Mouse (Mus musculus): Measurements from ENCODE around the gene Exosc10. TPM values are rescaled to one million over a fixed set of nuclear protein-coding genes. Genes with fewer than 3 reads are reported as not detected.

Gene Exosc10
- total and polyA plus RNA-seq, 2 experiments, result 9.8 to 12.7 TPM

DNA sequence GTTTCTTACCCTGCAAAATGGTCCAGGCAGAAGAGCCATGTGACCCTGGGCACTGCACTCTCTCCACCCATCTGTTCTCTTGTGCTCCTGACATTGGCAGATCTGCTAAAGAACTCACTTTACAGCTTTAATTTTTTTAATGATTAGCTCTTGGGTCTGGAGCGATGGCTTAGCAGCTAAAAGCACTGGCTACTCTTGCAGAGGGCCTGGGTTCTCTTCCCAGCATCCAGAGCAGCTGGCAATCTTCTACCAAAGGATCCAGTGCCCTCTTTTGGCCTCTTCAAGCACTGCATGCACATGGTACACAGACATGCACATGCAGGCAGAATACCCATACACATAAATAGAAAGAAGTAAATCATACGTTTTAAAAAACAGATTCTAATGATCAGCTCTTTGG lies 42.9 kb upstream of the Exosc10 start:
- Histone ChIP-seq H3K79me2 (ENCODE audit: control insufficient read depth, insufficient read depth, low read length) (no peaks in the 10 kb centered on the region), H3K27me3 (ENCODE audit: control insufficient read depth, insufficient read depth, low read length) (no peaks in the 10 kb centered on the region), H3K4me1 (ENCODE audit: control insufficient read depth, insufficient read depth, low read length) (no peaks in the 10 kb centered on the region), H3K27ac (replicated peaks; ENCODE audit: insufficient read depth, low read depth, low read length) (no peak overlapping the region), H3K4me3 (ENCODE audit: insufficient read depth, low read depth, low read length) (no peak overlapping the region), H3K36me3 (ENCODE audit: control insufficient read depth, insufficient read depth, low read length) (peaks cover 15% of the 10 kb centered on the region), H3K9ac (ENCODE audit: low read depth, low read length) (no peak overlapping the region)
- TF ChIP-seq CTCF (IDR thresholded peaks at IDR 0.05; ENCODE audit: low read depth, low read length) (peak; percentile 12; the same call in 1 of the 2 replicates), POLR2A (IDR thresholded peaks at IDR 0.05; ENCODE audit: extremely low read depth, insufficient read depth, low read length) (no peak)
- DNase-seq (ENCODE audit: extremely low read depth, low read depth, low spot score), result no peak
- WGBS, result 98% methylated on average over 2 of the region's 2 CpGs

DNA sequence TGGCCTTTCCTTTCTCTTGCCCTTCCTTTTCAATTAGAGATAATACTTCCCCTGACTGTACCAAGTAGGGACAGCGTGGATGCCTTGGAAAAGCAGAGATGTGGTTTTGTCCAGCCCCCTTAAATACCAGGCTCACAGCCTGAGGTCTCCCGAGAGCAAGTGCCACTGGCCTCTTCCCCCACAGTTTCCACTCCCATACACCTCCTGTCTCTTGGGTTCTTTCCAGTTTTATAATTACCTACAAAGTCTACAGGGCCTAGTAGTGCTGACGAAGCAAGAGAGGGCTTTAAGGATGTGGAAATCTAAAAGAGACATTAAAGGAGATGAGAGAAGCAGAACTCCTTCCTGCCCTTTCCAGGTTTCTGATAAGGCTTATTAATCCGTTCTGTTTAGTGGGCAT lies 40.4 kb upstream of the Exosc10 start:
- no peaks in the 10 kb centered on the region for H3K4me1 ChIP-seq (ENCODE audit: control insufficient read depth, insufficient read depth, low read length)
- H3K9ac ChIP-seq (ENCODE audit: low read depth, low read length), result no peak overlapping the region
- H3K36me3 ChIP-seq (ENCODE audit: control insufficient read depth, insufficient read depth, low read length), result peaks cover 16% of the 10 kb centered on the region; the same call in 1 of the 2 replicates
- no peak for DNase-seq (ENCODE audit: extremely low read depth, low read depth, low spot score)
- no peaks in the 10 kb centered on the region for H3K79me2 ChIP-seq (ENCODE audit: control insufficient read depth, insufficient read depth, low read length)
- H3K4me3 ChIP-seq (ENCODE audit: insufficient read depth, low read depth, low read length), result no peak overlapping the region
- no peaks in the 10 kb centered on the region for H3K27me3 ChIP-seq (ENCODE audit: control insufficient read depth, insufficient read depth, low read length)
- H3K27ac ChIP-seq (replicated peaks; ENCODE audit: insufficient read depth, low read depth, low read length), result no peak overlapping the region
- 80% methylated on average over 4 of the region's 4 CpGs for WGBS
- TF ChIP-seq POLR2A (IDR thresholded peaks at IDR 0.05; ENCODE audit: extremely low read depth, insufficient read depth, low read length), result no peak
- no peak for TF ChIP-seq CTCF (IDR thresholded peaks at IDR 0.05; ENCODE audit: low read depth, low read length)

DNA sequence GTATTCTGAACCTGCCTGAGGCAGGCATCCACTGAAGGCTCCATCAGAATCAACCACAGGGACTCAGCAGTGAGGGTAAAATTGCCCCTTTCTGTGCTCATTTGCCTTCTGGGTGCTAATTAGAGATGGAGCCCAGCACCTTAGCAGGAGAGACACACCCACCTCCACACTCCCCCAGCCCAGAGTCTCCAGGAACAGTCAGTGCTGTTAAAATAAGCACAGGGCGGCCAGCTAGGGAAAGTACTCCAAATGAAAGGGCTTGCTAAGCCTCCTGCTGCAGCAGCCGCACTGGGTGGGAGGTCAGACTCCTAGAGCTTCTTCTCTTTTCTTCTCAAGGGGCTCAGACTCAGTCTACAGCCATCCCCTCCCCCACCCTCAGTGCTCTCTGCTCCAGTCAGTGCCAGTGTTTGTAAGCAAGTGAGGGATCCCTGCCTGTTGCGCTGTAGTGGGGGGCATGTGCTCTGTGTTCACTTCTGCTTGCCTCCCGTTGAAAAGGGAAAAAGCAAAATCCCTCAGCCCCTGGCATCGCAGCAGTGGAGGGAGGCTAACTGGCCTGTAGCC lies 39.9 kb upstream of the Exosc10 start:
- no peak overlapping the region for H3K4me3 ChIP-seq (ENCODE audit: insufficient read depth, low read depth, low read length)
- H3K27ac ChIP-seq (replicated peaks; ENCODE audit: insufficient read depth, low read depth, low read length), result no peak overlapping the region
- TF ChIP-seq POLR2A (IDR thresholded peaks at IDR 0.05; ENCODE audit: extremely low read depth, insufficient read depth, low read length), result no peak
- no peak for TF ChIP-seq CTCF (IDR thresholded peaks at IDR 0.05; ENCODE audit: low read depth, low read length)
- H3K9ac ChIP-seq (ENCODE audit: low read depth, low read length), result no peak overlapping the region
- H3K36me3 ChIP-seq (ENCODE audit: control insufficient read depth, insufficient read depth, low read length), result peaks cover 16% of the 10 kb centered on the region; the same call in 1 of the 2 replicates
- 87% methylated on average over 5 of the region's 5 CpGs for WGBS
- no peak for DNase-seq (ENCODE audit: extremely low read depth, low read depth, low spot score)
- H3K4me1 ChIP-seq (ENCODE audit: control insufficient read depth, insufficient read depth, low read length), result no peaks in the 10 kb centered on the region
- no peaks in the 10 kb centered on the region for H3K27me3 ChIP-seq (ENCODE audit: control insufficient read depth, insufficient read depth, low read length)
- H3K79me2 ChIP-seq (ENCODE audit: control insufficient read depth, insufficient read depth, low read length), result no peaks in the 10 kb centered on the region

DNA sequence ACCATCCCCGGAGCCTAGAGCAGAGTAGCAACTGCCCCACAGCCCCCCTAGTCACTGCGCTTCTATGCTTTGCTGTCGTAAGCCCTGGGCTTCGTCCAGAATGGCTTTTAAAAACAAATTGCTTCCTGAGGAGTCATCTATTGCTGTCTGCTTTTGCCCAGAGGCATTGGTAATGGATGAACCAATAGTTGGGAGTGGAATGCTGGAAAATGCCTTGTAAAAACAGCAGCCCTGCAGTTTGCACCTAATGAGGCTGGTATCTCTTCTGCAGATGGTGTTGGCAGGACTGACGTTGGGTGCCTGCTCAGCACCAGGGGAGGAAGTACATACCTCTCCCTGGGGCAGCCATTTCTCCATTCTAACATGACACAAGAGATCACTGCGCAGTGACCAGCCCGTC lies 34.7 kb upstream of the Exosc10 start:
- H3K4me3 ChIP-seq (ENCODE audit: insufficient read depth, low read depth, low read length), result no peak overlapping the region
- 87% methylated on average over 7 of the region's 7 CpGs for WGBS
- H3K27ac ChIP-seq (replicated peaks; ENCODE audit: insufficient read depth, low read depth, low read length), result no peak overlapping the region
- no peaks in the 10 kb centered on the region for H3K27me3 ChIP-seq (ENCODE audit: control insufficient read depth, insufficient read depth, low read length)
- H3K4me1 ChIP-seq (ENCODE audit: control insufficient read depth, insufficient read depth, low read length), result no peaks in the 10 kb centered on the region
- DNase-seq (ENCODE audit: extremely low read depth, low read depth, low spot score), result no peak
- peaks cover 37% of the 10 kb centered on the region for H3K36me3 ChIP-seq (ENCODE audit: control insufficient read depth, insufficient read depth, low read length)
- no peaks in the 10 kb centered on the region for H3K79me2 ChIP-seq (ENCODE audit: control insufficient read depth, insufficient read depth, low read length)
- H3K9ac ChIP-seq (ENCODE audit: low read depth, low read length), result no peak overlapping the region
- TF ChIP-seq CTCF (IDR thresholded peaks at IDR 0.05; ENCODE audit: low read depth, low read length) (no peak), POLR2A (IDR thresholded peaks at IDR 0.05; ENCODE audit: extremely low read depth, insufficient read depth, low read length) (no peak)

GRCm38 (mm10) chr4:148527158-148527910 lies 30.9 kb upstream of the Exosc10 start:
- WGBS, result 95% methylated on average over 10 of the region's 10 CpGs
- peaks cover 50% of the 10 kb centered on the region for H3K36me3 ChIP-seq (ENCODE audit: control insufficient read depth, insufficient read depth, low read length)

GRCm38 (mm10) chr4:148530351-148530750 lies 27.9 kb upstream of the Exosc10 start:
- H3K79me2 ChIP-seq (ENCODE audit: control insufficient read depth, insufficient read depth, low read length), result no peaks in the 10 kb centered on the region
- no peak overlapping the region for H3K4me3 ChIP-seq (ENCODE audit: insufficient read depth, low read depth, low read length)
- H3K36me3 ChIP-seq (ENCODE audit: control insufficient read depth, insufficient read depth, low read length), result peaks cover 50% of the 10 kb centered on the region
- DNase-seq (ENCODE audit: extremely low read depth, low read depth, low spot score), result no peak
- no peaks in the 10 kb centered on the region for H3K4me1 ChIP-seq (ENCODE audit: control insufficient read depth, insufficient read depth, low read length)
- no peaks in the 10 kb centered on the region for H3K27me3 ChIP-seq (ENCODE audit: control insufficient read depth, insufficient read depth, low read length)
- TF ChIP-seq CTCF (IDR thresholded peaks at IDR 0.05; ENCODE audit: low read depth, low read length) (no peak), POLR2A (IDR thresholded peaks at IDR 0.05; ENCODE audit: extremely low read depth, insufficient read depth, low read length) (no peak)
- WGBS, result 98% methylated on average over 5 of the region's 5 CpGs
- no peak overlapping the region for H3K27ac ChIP-seq (replicated peaks; ENCODE audit: insufficient read depth, low read depth, low read length)
- H3K9ac ChIP-seq (ENCODE audit: low read depth, low read length), result no peak overlapping the region

More at GRCm38 (mm10) chr4:148527158-148527910, 30.9 kb upstream of the Exosc10 start:
- no peaks in the 10 kb centered on the region for H3K27me3 ChIP-seq (ENCODE audit: control insufficient read depth, insufficient read depth, low read length)
- no peaks in the 10 kb centered on the region for H3K79me2 ChIP-seq (ENCODE audit: control insufficient read depth, insufficient read depth, low read length)
- H3K27ac ChIP-seq (replicated peaks; ENCODE audit: insufficient read depth, low read depth, low read length), result no peak overlapping the region
- no peak overlapping the region for H3K4me3 ChIP-seq (ENCODE audit: insufficient read depth, low read depth, low read length)
- no peak overlapping the region for H3K9ac ChIP-seq (ENCODE audit: low read depth, low read length)
- no peaks in the 10 kb centered on the region for H3K4me1 ChIP-seq (ENCODE audit: control insufficient read depth, insufficient read depth, low read length)
- no peak for DNase-seq (ENCODE audit: extremely low read depth, low read depth, low spot score)
- no peak for TF ChIP-seq POLR2A (IDR thresholded peaks at IDR 0.05; ENCODE audit: extremely low read depth, insufficient read depth, low read length)
- no peak for TF ChIP-seq CTCF (IDR thresholded peaks at IDR 0.05; ENCODE audit: low read depth, low read length)
